Mouse (Mus musculus) olfactory bulb, adult 2 months (tissue): ENCODE data around the gene Zmynd8.

Source experiments
- CTCF ChIP-seq: fragments of 200-500 bp; IDR thresholded peaks from 2 replicates; pipeline ENCODE4 v1.5.1; 2012; ENCODE audit warnings: low read depth, mild to moderate bottlenecking, low read length, moderate library complexity; ENCODE audit not compliant: insufficient read depth
- POLR2A ChIP-seq: fragments of 200-500 bp; IDR thresholded peaks from 2 replicates; pipeline ENCODE4 v1.6.1; 2012; ENCODE audit warnings: mild to moderate bottlenecking, low read depth, low read length, moderate library complexity; ENCODE audit not compliant: insufficient read depth

- TF ChIP-seq POLR2A (no peak), CTCF (no peak)
These were observed 45.8 kb downstream of the Zmynd8 start for GRCm38 (mm10) chr2:165852896-165853633.
